Mouse (Mus musculus) layer of hippocampus, adult 2 months (tissue): Measurements from ENCODE around the gene Snx33. TPM values are rescaled to one million over a fixed set of nuclear protein-coding genes. Genes with fewer than 3 reads are reported as not detected.

Experiments
- DNase-seq, 2 experiments: peaks; one replicate each; pipeline ENCODE4 v3.0.0; 2022; ENCODE audit warnings: low spot score in 2 of 2
- H3K27ac ChIP-seq: fragments of 200-600 bp; 2 replicates; pipeline ENCODE4 v1.8.1; 2022
- H3K4me3 ChIP-seq: fragments of 200-600 bp; 2 replicates; pipeline ENCODE4 v1.8.1; 2022; ENCODE audit warnings: mild to moderate bottlenecking
- CTCF ChIP-seq: fragments of 200-600 bp; conservative IDR thresholded peaks from 2 replicates; pipeline ENCODE4 v1.8.1; 2022; ENCODE audit warnings: antibody characterized with exemption, mild to moderate bottlenecking, moderate library complexity
- total RNA-seq, 2 experiments: library from RNA; stranded (reverse); gene quantifications; 2 replicates each; pipeline ENCODE4 v1.2.3; 2021

The Snx33 gene
- total RNA-seq, 2 experiments from 2014 or later, result 7.2 to 8.9 TPM

DNA sequence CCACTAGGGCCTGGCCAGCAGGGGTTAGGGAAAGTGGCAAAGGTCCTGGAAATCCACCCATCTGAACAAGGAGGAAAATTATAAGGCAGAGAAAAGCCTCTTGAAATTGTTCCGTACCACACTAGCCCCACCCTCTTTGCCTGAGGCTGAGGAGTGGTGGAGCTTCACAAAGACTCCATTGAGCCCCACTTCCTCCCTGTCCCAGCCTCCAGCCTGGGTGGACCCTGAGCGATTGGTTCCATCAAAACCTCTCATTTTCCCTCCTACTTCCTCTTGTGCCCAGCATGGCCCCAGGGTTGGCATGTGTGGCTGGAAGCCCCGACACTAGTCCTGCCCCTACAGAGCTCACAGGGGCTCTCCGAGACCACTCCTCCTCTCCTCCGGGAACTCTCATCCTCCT, 50.9 kb downstream of the Snx33 start:
- peak overlapping the region; percentile 14; the same call in 1 of the 2 replicates for H3K27ac ChIP-seq
- H3K4me3 ChIP-seq, result no peak overlapping the region
- no peak for TF ChIP-seq CTCF
- no peak for DNase-seq

DNA sequence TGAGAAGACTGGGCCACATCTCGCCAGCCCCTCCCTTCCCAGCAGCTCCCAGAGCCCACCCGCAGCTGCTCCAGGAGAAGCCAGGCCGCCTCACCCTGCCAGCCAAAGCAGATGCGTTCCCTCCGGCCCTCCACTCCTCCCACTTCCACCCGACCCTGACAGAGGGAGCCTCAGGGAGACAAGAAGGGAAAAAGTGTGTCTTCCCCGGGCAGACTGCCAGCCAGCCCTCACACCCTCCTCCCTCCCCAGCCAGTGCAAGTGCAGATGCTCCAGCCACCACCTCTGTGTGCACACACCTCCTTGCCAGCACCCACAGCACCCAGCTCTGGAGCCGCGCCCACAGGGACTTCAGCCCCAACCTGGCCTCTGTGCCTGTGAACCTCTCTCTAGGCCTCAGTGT, 51.4 kb downstream of the Snx33 start:
- H3K27ac ChIP-seq, result peak overlapping the region; percentile 14; the same call in 1 of the 2 replicates
- H3K4me3 ChIP-seq, result no peak overlapping the region
- TF ChIP-seq CTCF, result no peak
- no peak for DNase-seq

DNA sequence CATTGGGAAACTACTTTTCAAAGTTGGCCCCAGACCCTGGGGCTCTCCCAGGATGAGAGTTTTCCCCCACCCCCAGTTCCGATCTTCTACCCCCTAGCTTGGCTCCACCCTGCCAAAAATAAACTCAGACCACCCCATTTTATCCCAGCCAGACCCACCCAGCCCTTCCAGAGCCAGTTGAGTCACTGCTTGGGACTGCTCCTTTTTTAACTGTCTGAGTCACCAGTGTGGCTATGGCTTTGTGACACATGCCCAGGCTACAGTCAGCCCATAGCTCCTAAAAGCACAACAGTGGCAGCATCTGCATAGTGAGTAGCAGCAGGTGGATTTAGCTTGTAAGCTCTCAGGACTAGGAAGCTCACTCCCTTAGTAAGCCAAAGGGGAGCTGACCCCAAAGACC, 55.1 kb downstream of the Snx33 start:
- no peak for DNase-seq

DNA sequence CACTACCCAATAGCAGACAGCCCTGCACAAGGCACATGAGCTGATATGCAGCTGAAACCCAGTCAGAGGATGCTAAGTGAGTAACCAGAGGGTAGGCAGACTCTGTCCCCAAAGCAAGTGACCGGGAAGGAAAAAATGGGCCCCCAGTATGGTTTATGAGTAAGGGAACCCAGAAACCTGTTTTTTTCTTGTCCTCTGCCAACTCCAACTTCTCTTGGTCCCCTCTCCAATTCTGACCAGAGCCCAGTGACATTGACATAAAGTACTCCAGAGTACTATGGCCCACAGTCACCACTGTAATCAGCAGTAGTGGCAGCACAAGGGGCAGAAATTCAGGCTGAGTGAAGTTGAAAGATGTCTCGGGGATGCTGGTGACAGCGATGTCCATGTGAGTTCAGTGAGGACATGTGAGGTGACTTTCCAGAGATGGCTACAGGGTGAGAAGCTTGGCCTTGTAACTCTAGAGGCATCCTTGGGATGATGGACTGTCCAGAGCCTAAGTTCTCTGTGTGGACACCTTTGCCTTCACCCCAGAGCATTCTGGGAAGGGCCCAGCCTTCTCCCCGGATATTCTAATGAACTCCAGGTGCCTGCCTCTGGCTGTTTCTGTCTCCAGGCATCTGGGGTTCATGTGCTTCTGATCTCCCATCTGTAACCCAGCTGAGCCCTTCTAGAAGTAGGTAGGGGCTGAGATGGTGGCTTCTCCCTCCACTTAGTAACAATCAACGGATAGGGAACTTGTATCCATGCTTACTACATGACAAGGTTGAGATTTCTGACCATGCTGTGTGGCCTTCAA, 55.9 kb downstream of the Snx33 start:
- DNase-seq, result no peak
- no peak for TF ChIP-seq CTCF
- peak overlapping the region; percentile 55 for H3K27ac ChIP-seq
- H3K4me3 ChIP-seq, result no peak overlapping the region

More for the DNA sequence above, 55.1 kb downstream of the Snx33 start:
- H3K27ac ChIP-seq, result peak overlapping the region; percentile 43; the same call in 1 of the 2 replicates
- no peak overlapping the region for H3K4me3 ChIP-seq
- TF ChIP-seq CTCF, result no peak

DNA sequence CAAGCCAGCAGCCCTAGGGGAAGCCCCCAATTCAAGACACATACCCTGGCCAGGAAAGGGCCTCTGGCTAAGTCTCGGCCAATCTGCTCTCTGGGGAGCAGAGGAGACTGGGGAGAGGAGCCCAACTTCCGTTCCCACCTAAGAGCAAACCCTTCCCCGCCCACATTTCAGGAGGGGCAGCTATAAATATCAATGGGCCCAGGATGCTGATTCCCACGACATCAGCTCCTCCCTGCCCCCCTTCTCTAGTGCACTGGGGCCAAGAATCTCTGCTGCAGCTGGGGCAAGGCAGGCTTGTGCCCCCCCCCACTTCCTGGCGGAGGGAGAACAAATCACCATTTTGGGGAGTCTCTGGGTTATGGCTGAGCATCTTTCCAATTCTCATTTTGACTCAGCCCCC, 57.0 kb downstream of the Snx33 start:
- DNase-seq, result no peak
- Histone ChIP-seq H3K27ac (peak overlapping the region; percentile 75; the same call in 1 of the 2 replicates), H3K4me3 (no peak overlapping the region)
- TF ChIP-seq CTCF, result no peak

DNA sequence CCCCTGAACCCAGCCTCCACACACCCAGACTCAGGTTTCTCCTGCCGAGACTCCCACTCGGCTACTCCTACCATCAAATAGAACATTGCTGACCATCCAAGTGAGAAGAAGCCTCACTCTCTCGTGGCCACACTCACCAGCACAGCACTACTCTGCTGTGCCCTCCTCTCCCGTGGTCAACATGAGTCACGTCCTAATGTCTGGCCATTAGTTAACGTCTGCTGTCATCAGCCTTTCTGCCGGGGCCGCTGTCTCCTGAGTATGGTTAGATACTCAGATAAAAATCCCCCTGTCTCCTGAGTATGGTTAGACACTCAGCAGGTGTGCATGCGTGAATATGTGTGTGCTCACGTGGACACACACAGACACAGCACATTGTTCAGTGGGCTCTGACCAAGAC, 57.4 kb downstream of the Snx33 start:
- Histone ChIP-seq H3K4me3 (no peak overlapping the region), H3K27ac (peak overlapping the region; percentile 75; the same call in 1 of the 2 replicates)
- DNase-seq, result no peak
- TF ChIP-seq CTCF, result no peak

DNA sequence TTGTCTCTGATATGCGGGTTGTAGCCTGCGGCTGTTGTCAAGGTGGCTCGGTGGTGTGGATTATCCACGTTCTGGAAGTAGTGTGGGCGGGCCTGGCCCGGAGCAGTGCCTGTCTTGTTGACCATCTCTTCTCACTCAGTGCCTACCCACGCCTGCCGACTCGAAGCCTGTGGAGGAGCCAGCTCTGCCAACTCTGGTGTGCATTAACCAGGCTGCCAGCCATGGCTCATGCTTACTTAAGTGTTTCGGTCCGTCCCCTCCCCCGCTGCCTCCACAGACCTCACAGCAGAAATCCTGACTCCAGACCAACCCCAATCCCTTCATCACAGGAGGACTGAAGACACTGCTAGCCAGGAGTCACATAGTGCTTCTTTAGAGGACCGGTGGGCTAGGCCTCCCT, 58.6 kb downstream of the Snx33 start:
- peak; percentile 53 to 76 for DNase-seq
- no peak overlapping the region for H3K4me3 ChIP-seq
- no peak for TF ChIP-seq CTCF
- peak overlapping the region; percentile 75 for H3K27ac ChIP-seq

DNA sequence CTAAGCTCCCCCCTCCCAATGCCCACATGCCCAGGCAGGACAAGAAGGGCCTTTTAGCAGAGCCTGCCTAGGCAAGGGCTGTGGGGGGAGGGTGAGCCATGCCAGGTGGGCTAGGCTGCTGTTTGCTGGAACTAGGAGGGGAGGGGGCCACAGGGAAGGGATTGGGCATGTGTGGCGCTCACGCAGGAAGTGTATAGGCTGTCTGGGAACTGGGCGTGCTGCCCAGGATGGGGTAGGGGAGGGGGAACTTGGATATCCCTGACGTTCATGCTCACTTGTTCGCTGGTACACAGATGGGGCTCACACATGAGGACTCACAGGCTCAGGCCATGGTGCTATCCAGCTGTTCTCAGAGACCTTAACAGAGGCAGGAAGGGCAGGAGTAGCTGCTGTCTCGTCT, 59.9 kb downstream of the Snx33 start:
- peak overlapping the region; percentile 75 for H3K27ac ChIP-seq
- DNase-seq, result peak; percentile 66 to 80

More for the DNA sequence above, 59.9 kb downstream of the Snx33 start:
- H3K4me3 ChIP-seq, result no peak overlapping the region
- no peak for TF ChIP-seq CTCF

Other genes starting within 250 kb of the Snx33 start
- 100 to 1,000 TPM; 249 to 268 TPM for gene Lingo1, start 131.9 kb downstream of the Snx33 start, total RNA-seq
- gene Odf3l1, start 63.7 kb downstream of the Snx33 start, total RNA-seq, result not detected
- 10 to 100 TPM; 17.4 to 18.4 TPM for gene Cspg4, start 63.3 kb downstream of the Snx33 start, total RNA-seq
- gene Imp3, start 9.1 kb upstream of the Snx33 start, total RNA-seq, result 10 to 100 TPM; 54.9 to 56.8 TPM
- gene Snupn, start 22.5 kb upstream of the Snx33 start, total RNA-seq, result 10 to 100 TPM; 15.2 to 19.1 TPM
- 10 to 100 TPM; 27.4 to 30.6 TPM for gene Ptpn9, start 66.6 kb upstream of the Snx33 start, total RNA-seq
- 10 to 100 TPM; 32.2 to 33.1 TPM for gene Sin3a, start 143.7 kb upstream of the Snx33 start, total RNA-seq
- gene Man2c1, start 202.3 kb upstream of the Snx33 start, total RNA-seq, result 100 to 1,000 TPM; 162 to 175 TPM
- 10 to 100 TPM in 1 of 2 experiments, 1 to 10 TPM in 1; 8.9 to 10.2 TPM for gene Neil1, start 219.9 kb upstream of the Snx33 start, total RNA-seq
- 10 to 100 TPM; 94.5 to 94.7 TPM for gene Commd4, start 230.0 kb upstream of the Snx33 start, total RNA-seq